Mouse (Mus musculus) retina, postnatal 7 days (tissue): ENCODE data around the gene Tmem120a.

Experiments
- DNase-seq: peaks from one replicate; pipeline ENCODE4 v3.0.0-alpha.2; 2012; ENCODE audit warnings: low read depth, low spot score

Gene Tmem120a

DNA sequence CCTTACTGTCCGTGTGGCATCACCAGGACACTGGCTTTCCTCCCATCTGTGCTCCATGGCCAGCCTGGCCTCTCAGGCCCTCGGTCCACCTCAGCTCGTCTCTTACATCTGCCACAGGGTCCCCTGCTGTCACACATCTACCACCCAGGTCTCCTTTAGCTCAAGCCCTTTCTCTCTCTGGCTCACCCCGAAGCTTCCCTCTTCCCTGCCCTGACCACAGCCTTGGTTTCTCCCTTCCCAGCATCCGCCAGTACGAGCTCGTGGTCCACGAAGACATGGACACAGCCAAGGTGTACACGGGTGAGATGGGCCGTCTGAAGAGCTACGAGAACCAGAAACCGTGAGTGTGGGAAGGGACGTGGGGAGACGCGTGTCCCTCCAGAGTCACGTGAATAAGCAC, 12.9 kb downstream of the Tmem120a start:
- DNase-seq, result no peak

DNA sequence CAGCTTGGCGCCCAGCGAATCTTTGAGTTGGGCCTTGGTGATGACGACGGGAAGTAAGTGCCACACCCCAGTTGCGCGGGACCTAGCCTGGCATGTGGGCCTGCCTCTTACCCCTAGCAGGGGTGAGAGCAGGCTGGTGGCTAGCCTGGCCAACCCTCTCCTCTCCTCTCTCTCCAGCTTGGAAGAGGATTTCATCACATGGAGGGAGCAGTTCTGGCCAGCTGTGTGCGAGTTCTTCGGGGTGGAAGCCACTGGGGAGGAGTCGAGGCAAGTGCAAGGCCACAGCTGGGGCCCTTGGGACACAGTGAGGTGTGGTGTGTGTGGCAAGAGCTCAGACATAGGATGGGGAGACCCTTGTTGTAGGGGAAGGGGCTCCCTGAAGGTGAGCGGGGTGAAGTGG, 13.3 kb downstream of the Tmem120a start:
- no peak for DNase-seq

DNA sequence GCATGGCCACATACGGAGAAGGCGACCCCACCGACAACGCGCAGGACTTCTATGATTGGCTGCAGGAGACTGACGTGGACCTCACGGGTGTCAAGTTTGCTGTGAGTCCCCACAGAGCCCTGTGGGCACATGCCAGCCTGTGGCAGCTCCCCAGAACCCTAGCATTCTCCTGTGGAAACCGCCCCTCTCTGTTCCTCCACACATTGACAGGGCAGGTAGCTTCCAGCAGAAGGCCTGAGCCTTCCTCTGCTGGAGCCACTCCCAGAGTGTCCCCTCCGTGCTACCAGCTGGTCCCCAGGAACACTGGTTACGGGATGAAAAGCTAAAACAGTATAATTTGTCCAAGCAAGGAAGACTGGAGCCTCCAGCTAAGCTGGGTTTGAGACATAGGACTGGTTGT, 14.0 kb downstream of the Tmem120a start:
- no peak for DNase-seq

DNA sequence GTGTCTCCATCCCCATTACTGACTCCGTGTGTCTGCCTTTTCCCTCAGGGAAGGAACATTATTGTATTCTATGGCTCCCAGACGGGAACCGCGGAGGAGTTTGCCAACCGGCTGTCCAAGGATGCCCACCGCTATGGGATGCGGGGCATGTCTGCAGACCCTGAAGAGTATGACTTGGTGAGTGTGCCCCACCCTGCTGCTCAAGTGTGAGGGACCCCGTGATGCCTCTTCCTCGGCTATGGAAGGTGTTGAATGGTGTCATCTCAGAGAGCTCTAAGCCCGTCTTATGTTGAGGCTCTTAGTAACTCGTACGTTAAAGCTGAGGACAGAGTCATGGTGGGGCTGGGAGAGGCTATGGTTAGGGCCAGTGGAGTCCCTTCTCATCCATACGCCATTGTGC, 14.9 kb downstream of the Tmem120a start:
- DNase-seq, result no peak

DNA sequence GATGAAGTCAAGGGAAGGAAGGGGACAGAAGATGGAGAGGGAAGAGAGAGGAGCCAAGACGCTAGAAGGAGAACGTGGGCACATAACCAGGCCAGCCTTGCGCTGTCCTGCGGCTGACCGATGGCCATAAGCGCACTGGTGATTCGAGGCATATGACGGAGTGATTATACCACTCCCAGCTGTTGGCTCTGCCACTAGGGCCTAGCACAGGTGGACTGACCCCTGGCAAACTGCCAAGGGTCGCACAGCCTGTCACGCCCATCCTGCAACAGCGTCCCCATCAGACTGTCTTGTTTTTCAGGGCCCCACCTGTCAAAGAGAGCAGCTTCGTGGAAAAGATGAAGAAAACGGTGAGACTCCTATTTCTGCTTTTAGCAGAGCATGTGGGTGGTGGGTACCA, 15.9 kb downstream of the Tmem120a start:
- DNase-seq, result no peak

DNA sequence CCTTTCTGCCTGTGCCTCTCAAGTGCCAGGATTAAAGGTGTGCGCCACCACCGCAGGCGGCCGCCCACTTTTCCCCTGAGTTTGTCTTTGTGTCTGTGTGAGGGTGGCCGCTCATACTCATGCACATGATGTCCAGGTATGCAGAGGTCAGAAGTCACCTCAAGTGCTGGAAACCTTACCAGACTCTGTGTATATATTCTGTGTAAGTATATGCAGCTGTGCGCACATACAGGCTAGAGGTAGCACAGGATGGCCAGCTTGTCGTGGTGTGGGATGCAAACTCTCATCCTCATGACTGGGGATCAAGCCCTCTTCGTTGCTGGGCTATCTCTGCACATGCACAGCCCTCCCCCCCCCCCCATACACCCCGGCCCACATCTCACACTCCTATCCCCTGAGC, 16.4 kb downstream of the Tmem120a start:
- DNase-seq, result no peak

DNA sequence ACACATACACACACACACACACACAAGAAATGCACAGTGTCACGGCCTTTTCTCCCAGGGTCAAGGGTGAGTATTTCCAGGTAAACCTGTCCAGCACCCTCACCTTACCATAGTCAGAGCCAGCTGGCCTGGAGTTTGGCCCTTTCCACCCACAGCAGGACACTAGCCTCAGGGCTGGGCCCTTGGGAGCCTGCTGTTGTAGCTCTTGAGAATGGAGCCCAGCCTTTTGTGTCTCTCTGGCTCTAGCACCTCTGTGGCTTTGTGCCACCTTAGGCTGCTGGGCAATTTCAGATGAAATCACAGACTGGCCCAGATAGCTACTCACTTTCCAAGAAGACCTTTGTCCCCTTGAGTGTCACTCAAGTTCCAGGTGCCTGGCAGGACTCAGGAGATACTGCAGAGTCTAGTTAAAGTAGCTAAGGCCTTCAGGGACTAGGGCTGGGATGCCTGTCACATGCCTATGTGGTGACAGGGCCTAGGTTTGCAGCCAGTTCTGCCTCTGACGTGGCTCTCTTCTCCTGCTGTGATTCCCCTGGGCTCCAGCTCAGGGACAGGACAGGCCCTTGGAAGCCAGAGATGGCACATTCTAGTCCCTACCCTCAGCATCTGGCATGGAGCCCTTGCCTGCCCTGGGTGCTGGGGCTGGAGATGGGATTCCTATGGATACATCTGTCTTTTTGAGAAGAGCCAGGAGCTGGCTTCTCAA, 17.5 kb downstream of the Tmem120a start:
- no peak for DNase-seq

DNA sequence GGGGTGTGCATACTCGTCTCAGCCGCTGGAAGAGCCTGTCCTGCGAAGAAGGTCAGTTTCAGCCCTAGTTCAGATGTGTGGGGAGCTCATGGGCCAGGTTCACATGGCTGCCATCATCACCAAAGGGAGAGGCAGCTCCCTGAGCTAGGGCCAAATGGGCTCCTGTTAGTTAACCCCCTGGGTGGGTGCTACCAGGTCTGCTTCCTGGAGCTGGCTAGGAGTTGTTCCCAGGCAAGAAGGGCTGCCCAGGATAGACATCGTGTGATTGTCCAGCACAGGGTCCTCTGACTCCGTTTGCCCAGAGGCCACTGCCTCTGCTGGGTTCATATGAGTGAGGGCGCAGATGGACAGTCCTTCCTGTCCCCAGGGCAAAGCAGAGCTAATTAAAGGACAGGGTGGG, 18.3 kb downstream of the Tmem120a start:
- no peak for DNase-seq

DNA sequence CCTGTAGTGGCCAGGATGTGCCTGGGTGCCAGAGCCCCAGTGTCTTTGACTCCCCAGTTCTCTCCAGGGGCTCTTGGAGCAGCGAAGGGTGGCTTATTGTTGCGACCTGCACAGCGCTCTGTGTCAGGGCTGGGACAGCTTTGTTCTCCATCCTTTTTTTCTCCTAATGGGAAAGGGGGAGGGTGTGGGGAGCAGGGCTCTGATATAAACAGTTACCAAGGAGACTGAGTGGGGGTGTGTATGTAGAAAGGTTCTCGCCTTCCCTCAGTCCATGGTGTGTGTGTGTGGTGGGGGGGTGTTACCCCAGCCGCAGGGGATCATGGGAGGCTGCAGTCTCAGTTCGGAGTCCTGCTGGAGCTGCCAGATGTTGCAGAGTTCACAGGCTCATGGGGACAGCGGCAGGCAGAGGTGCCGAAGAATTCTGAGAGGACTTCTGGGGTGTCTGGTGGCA, 18.8 kb downstream of the Tmem120a start:
- DNase-seq, result no peak

DNA sequence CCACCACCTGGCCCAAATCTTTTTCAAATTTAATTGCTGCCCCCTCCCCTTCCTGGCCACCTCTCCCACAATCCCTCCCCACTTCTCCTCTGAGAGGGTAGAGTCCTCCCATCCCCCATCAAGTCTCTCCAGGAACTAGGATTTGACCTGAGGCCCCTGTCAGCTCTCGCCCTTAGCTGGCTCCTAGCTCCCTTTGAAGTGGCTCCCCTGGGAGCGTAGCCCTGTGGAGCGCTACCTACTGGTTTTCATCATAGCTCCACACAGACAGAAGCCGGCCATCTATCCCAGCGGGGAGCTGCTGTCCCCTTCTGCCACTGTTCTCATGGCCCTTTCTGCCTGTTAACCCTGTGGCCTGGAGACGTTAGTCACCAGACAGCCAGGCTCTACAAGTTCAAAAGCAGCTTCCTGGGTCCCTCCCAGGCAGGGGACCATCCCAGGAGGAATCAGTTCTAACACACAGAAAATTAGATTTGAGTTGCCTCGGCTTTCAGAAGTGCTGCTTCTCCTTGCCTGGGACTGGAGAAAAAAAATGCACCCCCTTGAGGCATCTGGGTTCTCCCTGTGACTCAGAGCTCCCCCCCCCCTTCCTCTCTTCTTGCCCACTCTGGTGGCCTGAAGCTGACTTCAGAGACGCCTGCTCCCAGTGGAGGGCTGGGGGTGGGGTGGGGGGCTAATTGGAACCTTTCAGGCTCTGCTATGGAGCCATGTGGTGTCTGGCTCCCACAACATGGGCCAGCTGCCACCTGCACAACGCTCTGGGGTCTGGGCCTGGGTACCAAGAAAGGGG, 19.5 kb downstream of the Tmem120a start:
- DNase-seq, result no peak

DNA sequence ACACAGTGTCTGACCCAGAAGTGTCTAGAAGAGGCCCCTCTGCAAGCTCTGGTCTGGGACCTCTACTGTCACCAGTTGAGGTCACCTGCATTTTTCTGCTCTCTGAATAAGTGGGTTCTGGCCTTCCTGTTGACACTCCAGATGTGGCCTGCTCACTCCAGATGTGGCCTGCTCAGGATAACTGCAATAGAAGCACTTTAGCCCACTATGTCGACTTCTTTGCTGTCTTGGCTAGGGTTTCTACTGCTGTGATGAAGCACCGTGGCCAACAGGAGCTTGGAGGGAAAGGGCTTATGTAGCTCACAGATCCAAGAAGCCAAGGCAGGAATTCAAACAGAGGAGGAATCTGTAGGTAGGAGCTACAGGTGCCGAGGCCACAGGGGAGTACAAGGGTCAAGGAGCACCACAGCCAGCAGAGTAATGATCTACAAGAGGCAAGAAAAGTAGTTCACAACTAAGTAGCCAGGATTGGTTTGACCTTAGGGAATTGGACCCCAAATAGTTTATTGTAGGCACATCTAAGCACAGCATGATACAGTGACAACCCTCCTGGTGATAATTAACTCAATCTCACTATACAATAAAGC, 21.0 kb downstream of the Tmem120a start:
- no peak for DNase-seq

DNA sequence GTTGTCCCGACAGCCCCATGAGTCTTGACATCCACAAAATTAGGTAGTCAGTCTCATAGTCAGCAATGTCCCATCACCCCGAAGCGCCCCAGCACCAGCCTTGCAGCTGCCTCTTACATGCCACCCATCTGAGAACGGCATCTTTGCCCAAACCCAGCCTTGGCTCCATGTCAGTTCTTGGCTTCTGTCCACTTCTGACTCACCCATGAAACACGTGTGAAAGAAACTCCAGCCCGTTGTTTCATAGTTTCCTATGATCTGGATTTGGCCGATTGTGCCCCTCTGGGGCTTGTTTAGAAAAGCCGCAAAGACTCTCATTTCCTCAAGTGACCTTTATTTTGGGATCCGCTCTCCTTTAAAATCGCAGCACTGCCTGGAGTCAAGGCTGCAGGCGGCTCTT, 22.1 kb downstream of the Tmem120a start:
- DNase-seq, result no peak

DNA sequence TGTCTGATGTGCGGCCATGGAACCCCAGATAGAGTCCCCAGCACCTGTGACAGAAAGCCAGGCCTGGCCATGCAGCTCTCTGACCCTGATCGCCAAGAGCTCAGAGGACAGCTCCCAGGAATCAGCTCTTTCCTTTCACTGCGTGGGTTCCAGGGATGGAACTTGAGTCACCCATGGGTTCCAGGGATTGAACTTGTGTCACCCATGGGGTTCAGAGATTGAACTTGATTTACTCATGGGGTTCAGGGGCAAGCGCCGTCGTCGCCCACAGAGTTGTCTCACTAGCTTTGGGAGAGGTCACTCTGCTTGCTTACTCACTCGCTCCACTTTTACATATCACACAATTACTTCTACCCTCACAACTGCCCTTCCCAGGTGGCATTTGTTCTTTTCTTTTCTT, 23.2 kb downstream of the Tmem120a start:
- DNase-seq, result no peak

DNA sequence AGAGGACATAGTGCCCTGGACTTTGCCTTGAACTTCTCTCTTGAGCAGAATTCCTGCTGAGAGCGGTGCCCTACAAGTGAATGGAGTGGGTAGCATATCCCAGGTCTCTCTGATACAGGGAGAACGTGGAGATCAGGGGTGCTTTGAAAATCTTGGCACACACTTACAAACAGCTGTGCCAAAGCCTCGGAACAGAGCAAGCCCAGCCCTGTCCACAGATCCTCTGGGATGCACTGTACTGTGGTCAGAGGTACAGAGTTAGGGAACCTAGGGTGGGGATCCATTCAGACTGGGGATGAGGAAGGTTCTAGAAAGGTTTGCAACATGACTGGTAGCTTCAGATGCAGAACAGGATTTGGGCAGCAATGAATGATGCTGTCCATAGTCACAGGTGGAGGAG, 24.1 kb downstream of the Tmem120a start:
- DNase-seq, result no peak

DNA sequence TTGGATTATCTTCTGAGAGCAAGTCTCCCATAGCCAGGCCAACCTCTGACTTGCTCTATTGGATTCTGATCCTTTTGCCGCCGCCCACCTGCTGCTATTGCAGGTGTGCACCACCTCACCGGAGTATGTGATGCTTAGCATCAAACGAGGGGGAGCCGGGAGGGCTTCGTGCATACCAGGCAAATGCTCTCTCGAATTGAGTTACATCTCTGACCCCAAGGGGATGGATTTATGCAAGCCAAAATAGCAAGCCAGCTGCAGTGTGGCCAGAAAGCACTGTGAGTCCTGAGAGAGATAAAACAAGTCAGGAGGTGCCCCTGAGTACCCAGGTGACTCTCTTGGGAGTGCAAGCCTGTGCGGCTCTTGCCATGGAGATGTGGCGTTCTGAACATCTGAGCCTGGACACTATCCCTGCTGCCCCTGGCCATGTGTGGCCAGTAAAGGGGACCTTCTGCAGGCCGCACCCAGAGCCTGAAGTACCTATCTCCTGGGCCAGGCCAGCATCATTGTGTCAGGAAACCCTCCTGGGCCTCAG, 24.6 kb downstream of the Tmem120a start:
- no peak for DNase-seq

DNA sequence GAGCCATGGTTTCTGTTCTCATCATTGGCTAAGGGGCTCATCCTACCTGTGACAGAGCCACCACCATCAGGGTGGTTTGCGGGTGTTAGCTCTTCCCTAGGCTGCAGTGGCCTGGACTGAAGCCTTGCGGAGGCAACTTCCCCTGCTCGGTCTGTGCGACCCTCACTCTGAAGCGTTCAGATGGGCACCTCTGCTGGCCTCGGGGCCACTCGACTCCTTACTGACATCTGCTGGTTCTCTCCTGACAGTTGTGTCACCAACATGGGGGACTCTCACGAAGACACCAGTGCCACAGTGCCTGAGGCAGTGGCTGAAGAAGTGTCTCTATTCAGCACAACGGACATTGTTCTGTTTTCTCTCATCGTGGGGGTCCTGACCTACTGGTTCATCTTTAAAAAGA, 28.6 kb downstream of the Tmem120a start:
- no peak for DNase-seq

DNA sequence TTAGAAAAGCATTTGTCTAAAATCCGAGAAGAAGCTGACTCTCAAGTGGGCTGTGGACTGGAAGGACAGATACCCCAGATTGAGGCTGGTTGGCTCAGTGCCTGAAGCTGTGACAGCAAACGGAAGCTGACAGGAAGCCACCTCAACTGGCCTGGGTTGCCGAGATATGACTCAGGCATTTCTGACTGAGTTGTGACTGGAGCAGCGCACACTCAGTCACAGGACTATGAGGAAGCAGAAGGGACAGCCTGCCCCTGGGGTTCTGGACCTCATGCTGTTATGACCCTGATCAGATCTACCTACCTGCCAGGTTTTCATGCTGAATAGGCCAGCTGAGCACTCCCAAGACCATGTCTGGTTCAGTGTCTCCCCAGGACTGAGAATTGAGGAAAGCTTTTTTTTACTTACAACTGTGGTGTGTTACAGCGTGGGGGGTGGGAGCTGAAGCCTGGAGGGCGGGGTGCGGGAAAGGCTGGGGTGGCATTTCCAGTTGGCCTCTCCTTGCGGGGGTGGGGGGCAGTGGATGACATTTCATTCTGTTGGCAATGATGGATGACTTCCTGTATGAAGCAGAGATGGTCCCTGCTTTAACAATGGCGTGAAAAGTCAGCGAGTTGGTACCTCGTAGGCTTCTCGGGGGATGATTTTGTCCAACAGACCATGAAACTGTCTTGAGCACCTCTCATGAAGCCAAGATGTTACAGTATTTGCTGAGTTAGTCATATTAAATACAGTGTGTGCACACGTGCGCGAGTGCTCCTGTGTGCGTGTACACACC, 30.6 kb downstream of the Tmem120a start:
- no peak for DNase-seq

DNA sequence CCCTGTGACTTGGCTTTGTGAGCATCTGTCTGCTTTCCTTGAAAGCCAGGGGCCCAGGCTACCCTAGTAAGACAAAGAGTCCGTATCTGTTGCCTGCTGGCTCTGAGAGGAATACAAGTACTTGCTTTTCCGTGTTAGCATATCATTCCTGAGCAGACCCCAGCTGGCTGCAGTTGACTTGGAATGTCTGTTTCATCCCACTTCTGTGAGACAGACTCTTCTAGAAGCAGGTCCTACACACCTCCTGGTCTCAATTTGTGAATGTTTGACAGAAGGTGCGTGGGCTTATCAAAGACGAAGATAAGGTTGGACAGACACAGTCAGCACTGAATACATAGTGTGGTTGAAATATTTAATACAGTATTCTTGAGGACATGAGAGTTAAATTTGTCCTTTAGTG, 31.4 kb downstream of the Tmem120a start:
- DNase-seq, result no peak

DNA sequence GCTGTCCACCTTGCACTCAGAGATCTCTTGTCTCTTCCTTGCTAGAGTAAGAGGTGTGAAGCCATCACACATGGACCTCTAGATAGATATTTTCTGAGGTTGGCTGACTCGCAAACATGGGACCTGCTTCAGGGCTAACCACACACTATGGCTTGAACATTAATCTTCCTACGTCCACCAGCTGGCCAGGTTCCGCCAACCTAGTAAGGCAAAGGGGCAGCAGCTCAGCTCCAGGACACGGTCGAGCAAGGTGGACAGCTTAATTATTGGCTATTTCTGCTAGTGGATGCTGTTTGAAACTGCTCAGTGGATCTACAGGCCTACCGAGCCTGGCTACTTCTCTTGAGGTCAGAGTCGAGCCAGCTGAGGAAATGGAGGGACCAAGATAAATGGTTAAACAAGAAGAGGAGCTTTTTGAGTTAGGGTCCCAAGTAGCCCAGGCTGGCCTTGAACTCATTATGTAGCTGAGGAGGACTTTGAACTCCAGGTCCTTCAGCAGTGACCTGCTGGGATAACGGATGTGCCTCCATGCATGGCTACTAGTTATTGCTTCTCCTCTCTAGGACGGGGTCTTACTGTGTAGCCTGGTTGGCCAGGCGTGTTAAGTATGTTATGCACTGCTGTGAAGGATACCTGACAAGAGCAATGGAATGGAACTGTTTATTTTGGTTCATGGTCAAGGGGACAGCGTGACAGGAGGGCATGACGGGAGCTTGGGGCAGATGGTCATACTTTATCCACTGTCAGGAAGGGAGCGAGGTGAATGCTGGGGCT, 32.5 kb downstream of the Tmem120a start:
- no peak for DNase-seq

DNA sequence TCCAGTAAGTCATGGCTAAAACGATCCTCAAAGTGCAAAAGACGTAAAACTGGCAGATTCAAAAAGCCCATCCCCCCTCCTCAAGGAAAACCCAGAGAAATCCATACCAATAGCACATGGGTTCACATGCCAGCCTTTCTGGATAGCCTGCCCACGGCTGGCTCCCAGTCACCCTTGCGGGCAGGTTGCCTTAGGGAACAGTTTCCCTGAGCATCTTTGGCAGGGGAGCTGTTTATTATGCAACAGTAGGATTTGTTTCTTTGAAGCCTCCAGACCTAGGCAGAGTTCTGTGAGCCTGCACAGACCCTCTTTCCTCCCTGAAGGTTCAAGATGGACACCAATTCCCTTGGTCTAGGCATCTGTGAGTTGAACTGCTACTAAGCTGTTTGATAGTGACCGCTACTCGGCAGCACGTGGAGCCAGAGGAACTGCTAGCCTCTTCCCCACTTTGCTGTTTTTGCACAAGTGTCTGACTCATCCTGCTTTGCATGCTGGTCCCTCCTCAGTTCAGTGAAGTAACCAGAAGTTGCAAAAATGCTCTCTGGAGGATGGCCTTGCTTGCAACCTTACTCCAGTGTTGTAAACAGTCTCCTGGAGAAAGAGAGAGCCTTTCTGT, 33.5 kb downstream of the Tmem120a start:
- DNase-seq, result no peak

DNA sequence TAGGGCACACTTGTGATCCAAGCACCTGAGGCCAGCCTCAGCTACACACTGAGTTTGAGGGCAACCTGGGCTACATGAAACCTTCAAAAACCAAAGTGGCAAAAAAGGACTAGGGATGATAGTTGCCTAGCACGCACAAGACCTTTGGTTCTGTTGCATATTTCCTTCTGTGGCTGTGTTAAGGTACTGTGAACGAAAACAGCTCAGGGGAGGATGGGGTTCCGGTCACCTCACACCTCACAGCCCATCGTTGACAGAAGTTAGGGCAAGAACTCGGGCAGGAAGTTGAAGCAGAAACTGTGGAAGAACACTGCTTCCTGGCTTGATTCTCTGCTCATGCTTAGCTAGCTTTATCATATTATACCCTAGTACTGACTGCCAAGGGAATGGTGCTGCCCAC, 34.5 kb downstream of the Tmem120a start:
- DNase-seq, result no peak
